Mouse (Mus musculus) right cerebral cortex, adult 18-20 months (tissue): ENCODE results near the gene Tmem185b.

Experiments used
- DNase-seq: peaks from one replicate; pipeline ENCODE4 v3.0.0; 2022; ENCODE audit warnings: mixed read lengths

Gene Tmem185b

DNA sequence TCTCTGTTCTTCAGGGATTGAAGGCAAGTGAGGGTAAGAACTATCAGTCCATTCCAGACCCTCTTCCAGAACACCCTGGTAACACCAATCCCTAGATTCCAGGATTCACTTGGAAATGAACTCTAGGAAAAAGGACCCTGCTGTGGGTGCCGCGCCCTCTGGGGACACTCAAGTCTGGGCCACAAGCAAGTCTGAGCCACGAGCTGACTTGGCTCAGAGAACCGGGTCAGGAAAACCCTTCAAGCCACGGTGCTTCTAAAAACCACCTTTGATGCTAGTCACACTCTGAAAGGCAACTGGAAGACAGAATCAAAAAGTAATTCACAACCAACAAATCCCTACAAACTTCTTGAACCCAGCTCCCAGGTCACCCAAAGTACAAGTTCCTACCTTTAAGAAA is 22.2 kb upstream of the Tmem185b start:
- DNase-seq: no peak

DNA sequence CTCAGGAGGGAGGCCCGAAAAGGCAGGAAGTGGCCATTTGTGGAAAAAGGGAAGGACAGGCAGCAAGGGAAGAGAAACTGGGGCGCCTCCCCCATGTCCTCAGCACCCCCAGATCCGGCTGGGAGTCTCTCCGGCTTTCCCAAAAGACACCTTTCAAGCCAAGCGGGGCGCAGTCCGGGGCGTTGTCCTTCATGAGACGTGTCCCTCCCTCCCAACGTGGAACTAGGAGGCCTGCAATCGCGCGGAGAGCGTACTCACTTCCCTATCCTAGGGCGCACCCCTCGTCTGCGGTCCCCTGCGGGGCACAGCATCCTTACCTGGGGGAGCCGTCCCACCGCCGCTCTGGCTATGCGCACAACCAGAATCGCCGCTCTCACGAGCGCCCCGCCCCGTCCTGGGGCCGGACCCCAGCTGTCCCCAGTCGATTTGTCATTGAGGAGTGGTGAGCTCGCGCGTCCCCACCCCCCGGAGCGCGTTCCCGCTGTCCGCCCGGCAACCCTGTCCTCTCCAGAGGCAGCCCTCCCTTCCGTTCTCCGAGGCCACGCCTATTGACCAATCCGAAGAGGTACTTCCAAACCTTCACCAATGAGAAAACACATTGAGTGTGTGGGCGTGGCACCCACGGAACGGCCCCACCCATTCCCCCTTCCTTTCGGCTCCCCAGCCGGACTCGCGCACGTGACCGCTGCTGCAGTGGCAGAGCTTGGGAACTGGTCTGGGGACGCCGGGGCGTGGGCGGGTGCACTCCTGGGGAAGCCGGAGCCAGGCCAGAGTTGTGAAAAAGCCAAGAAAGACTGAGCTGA is 21.5 kb upstream of the Tmem185b start, which contains the start of gene Ralb:
Gene Ralb, minus strand, starts transcription at position 535 of the 803 bp plus-strand sequence.
- peak; percentile 98 for DNase-seq

DNA sequence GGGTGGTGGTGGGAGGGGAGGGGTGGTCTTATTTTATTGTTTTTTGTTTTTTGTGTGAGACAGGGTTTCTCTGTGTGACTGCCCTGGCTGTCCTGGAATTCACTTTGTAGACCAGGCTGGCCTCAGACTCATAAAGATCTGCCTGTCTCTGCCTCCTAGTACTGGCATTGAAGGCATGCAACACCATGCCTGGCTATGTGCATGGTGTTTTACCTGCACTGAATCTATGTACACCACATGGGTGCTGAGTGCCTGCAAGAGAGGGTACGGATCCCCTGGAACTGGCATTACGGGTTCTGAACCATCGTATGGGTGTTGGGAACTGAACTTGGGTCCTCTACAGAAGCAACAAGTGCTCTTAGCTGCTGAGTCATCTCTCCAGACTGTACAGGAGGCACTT is 20.0 kb upstream of the Tmem185b start:
- no peak for DNase-seq

DNA sequence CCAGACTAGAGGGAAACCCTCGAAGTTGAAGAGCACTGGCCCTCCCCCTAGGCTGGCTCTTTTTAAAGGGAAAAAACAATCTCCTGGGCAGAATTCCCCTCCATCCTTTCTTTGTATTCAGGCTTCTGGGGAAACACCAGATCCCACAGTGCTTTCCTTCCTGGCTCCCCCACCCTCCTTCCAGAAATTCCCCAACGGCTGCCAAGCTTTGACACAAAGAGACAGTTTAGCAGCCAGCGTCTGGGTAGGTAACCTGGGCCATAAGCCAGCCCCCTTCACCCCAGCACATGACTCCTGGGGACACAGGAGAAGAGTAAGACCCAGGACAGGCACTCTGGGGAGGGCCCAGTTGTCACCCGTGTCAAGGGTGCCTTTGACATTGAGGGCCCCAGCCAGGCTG is 17.4 kb upstream of the Tmem185b start:
- no peak for DNase-seq

DNA sequence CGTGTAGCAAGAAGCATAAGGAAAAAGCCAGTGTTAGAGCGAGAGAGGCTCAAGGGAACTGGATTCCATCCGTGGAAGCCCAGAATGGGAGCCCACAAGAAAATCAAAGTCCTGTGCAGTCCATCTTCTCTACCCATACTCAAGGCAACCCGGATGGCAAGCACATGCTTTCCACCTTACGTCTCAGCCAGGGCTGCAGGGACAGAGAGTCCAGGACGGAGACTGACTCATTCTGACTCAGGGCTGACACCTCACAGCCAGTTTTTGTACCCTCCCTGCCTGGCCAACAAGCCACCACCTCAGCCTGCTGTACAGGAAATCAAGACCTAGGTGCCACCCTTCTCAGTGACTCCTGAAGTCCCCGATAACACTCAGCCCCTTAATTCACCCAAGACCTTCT is 16.5 kb upstream of the Tmem185b start:
- DNase-seq: no peak

DNA sequence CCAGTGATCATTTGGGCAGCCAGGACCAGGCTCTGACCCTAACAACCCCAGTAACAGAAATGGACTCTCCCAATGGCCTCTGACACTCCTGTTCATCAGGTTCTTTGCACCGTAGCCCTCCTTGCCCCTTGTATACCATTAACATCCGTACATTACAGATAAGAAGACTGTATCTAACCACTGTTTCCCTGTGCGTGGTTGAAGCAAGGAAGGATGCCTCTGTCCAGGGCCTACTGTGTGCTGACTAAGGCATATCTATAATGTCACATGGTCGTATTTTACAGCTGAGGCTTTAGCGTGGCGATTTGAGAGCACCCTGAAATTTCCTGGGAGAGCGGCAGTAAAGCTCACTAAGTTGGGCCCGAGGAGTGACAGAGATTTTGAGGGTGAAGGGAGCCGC is 15.6 kb upstream of the Tmem185b start:
- DNase-seq: no peak

DNA sequence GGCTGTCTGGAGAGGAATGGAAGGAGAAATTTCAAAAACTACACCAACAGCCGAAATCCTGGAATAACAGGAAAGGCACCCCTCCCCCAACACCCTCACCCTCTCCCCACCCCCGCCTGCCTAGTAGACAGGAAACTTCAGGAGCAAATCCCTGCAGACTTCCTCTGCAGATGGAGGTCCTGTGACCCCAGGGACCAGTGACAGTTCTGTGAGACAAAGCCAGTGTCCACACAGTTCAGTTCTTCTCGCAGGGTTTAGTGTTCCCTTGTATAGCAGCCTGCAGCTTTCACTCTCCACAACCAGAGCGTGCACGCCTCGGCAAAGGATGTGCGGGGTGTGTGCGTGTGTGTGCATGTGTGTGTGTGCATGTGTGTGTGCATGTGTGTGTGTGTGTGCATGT is 15.1 kb upstream of the Tmem185b start:
- DNase-seq: no peak

DNA sequence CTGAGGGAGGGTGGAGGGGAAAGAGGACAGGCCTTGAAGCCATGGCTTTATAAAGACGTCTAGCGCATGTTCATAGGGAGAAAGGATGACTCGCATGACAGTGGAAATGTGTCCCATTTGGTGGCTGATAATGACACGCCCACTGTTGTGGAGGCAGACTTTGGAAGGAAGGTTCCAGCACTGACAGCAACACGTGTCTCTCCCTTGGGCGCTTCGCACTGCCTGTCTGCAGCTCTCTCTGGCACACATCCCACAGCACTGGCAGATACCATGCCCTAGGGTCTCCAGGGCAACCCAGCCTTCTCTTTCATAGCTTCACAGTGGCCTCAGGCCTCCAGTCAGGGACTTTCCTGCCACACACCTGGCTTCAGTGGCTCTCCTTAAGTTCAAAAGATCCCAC is 7.9 kb upstream of the Tmem185b start:
- no peak for DNase-seq

DNA sequence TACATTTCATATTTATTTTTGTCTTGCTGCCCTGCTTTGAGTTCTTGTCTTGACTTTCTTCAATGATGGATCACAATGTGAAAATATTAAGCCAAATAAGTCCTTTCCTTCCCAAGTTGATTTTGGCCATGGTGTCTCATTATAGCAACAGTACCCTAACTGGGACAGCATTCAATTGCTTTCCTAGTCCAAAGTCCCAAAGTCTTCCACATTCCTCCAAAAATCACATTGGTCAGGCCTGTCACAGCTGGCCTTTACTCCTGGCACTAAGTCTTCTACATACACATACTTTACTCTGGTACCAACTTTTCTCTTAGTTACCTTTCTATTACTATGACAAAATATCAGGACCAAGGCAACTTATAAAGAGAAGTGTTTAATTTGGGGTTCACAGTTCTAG is 7.2 kb upstream of the Tmem185b start:
- no peak for DNase-seq

DNA sequence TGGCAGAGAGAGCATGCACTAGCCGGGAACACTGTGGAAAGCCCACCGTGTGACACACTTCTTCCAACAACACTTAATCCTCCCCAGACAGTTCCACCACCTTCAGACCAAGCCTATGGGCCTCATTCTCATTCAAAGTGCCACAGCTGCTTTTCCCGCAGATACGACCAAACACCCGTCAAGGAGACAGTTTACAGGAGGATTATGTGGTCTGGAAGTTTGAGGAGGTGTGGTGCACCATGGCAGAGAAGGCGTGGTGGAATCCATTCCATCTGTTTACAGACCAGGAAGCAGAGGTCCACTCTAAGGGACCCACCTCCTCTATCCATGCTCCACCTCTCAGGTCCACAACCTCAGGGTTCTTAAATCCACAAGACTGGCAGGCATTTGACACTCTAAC is 6.7 kb upstream of the Tmem185b start:
- DNase-seq: no peak

DNA sequence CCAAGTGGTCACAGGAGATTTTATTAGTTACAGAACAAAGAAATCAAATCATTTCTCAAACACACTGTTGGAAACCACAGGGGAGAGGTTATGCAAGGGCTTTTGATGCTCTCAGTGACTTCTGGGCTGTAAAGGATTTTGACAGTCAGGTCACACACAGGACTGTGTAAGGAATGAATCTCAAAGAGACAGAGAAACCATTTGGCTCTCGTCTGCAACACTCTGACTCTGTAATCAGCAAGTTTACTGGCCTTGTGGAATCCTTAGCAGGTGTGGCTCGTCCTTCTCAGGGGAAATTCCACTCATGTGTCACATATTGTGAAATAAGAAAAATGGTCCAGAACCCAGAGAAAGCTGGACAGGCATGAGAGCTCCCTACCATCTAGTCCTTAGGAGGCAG is 4.9 kb upstream of the Tmem185b start:
- DNase-seq: no peak

DNA sequence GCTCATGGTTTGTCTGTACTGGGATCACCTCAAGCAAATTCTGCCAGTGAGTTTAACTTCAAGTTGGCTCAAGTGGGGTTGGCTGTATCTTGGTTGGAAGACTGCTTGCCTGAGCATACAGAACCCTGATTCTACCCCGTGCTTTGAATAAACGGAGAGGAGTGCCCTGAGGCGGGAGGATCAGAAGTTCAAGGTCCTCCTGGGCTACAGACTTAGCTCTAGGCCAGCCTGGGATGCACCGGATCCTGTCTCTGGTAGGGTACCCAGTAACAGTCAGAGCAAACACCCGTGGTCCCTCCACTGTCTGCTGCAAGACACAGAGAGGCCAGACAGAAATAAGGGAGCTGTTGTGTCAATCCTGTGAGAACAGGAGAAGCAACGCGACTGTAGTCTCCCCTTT is 4.3 kb upstream of the Tmem185b start:
- DNase-seq: no peak

DNA sequence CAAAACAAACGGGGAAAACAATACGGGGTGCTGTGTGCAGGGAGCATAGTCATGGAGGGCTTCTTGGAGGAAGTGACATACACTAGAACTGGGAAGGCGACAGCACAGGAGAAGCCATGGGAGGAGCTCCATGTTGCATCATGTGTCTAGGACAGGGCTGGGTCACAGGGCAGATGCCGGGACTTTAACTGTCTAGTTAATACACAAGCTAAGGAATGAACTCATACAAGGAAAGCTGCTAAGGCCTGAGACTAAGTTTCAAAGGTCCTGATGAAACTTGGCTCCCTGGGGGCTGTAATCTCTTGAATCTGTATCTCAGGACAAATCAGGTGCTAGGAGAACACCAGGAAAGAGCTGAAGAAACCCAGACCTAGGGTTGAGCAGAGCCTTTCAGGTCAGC is 3.2 kb upstream of the Tmem185b start:
- no peak for DNase-seq

DNA sequence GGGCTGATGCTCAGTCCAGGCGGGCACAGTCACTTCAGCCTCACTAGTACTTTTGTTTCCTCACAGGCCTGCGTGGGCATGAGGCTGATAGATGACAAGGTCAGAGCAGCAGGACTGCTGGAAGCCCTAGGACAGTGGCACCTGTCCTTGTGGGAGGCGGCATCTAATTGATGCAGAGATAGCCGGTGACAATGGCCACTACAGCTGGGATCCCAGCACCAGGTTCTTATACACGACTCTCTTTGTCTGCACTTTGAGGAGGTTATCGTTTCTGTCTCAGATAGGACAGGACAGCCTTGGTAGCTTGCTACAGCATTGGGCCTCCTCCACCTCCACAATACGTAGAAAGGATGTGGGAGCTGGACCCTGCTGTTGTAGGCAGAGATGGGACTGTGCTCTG is 2.6 kb upstream of the Tmem185b start:
- no peak for DNase-seq

DNA sequence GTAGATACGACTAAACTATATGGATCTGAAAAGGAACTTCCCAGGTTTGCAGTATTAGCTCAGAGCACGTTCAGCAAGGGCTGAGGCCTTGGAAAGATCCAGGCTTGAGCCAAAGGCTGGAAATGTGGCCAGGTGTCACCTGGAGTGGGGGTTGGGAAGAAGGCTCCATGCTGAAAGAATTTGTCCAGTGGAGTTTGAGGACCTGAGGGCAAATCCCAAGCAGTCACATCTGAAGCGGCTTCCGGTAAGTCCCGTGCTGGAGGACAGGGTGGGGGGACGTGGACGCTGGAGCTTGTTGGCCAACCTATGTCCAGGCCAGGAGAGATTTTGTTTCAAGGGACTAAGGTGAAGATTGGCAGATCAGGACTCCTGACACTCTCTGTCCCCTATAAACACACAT is 2.1 kb upstream of the Tmem185b start:
- no peak for DNase-seq

DNA sequence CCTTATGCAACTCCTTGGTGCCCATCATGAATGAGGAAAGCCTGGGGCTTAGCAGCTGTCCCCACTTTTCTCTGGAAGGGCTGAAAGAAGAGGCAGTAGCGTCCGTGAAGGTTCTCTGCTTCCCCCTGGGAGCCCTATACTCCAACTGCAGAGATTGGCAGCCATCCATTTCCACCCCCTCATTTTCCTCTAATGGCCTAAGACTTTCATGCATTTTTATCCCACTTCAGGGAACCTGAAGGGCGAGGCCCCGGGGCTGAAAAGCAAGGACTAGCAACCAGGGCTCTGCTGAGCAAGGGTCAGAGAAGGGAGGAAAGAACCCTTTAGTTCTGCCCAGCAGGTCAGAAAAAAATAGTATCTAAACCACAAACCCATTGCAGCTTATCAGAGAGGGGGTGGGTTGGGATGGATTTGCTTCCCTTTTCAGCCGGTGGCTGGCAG is 936 bp upstream of the Tmem185b start:
- DNase-seq: no peak

DNA sequence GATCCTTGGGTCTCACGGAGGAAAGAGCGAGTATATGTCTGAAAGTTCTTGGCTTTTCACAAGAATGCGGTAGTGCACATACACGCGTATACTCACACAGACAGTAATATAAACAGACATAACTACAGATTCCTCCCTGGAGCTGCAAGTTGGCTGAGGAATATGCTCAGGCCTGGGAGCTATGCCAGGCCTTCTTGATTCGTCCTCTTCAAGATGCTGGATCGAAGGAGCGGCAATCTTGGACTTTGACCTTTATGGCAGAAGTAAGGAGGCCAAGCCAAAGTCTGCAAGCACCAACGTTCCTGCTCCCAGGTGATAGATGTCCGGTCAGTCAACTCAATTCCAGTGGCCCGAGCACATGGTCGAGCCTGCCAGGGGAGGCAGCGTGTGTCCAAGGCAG is 5.0 kb downstream of the Tmem185b start:
- DNase-seq: no peak

DNA sequence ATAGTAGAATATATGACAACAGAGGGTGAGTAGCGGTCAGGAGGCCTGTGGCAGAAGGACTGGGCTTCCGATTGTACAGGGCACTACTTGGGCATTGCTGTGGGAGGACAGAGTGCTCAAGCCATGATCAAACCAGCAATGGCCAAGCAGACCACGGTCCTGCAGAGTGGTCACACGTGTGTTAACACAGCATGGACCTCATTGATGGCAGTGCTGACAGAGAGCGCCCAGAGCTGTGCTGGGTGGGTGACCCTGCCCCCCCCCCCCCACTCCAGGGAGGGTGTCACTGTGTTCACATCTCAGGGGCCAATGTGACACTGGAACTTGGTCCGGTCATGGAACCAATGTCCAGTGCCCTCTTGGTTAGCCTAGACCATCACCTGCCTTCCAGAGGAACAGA is 6.2 kb downstream of the Tmem185b start:
- no peak for DNase-seq

DNA sequence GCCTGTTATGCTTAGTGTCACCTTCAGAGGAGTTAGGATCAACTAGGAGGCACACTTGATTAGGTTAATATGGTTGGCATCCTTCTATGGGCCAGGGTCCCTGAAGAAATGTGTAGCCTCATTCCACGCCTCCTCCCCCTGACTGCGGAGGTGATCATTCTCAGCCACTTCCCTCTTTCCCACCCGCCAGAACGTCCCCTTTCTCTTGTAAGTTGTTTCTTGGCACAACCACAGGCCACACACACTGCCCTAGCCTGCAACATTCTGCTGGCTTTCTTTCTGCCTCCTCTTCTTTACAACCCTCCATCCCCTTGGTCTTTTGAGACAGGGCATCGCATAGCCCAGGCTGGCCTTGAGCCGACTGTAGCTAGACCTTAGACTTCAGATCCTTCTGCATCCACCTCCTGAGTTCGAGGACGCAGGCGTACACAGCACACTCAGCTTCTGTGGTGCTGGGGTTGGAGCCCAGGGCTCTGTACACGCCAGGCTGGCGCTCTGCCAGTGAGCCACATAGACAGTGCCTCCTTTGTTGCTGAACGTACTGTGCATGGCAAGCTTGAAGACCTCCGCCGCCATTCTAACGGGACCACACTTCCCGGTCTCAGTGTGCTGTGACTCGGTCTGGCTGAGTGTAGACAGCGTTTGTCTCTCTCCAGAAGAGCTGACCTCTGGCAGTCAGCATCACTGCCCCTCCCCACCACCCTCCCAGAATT is 7.3 kb downstream of the Tmem185b start:
- DNase-seq: no peak

DNA sequence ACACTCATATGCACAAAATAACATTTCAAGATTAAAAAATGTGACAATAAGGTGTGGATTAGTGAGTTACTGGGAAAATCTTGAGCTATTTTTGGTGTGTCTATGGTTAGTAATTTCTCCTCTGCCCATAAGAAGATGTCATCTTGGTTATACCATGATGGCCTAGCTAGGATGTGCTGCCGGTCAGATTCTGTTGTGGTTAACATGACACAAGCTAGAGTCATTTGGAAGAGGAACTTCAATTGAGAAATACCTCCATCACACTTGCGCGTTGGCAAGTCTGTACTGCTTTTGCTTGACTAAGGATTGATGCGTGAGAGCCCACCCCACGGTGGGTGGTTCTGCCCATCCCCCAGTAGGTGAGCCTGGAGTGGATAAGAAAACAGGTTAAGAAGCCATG is 8.4 kb downstream of the Tmem185b start:
- no peak for DNase-seq

DNA sequence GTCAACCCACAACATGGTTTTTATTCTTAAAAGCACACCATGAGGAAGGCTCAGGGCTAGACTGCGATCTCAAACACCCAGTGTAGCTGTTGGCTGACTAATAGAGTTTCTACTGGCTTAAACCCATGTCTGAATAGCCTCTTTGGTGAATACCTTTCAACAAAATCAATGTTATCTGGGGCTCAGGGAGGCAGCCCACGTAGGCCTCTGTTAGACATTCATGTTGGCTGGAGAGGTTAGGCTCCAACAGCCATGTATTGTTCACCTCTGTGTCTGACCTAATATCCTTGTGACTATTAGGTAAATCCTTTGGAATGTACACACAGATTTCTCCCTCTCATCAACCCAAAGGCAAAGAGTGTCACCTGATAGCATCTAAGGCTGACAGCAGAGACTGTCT is 10.2 kb downstream of the Tmem185b start:
- DNase-seq: no peak

DNA sequence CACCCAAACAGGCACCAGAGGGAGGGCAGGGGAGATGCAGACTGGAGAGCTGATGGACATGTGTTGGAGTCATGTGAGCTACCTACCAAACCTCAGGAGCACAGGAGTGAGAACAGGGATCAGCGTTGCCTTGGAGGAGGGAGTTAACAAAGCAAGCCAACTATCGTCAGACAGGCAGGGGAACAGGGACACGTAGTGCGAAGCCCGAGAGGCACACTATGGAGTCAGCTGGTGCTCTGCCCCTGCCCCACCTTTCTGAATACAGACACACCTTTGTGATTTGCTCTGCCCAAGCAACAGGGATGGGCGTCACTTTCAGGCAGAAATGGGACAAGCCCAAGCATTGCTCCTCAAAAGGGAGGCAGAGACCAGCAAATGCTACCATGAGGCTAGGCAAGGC is 11.7 kb downstream of the Tmem185b start:
- no peak for DNase-seq

DNA sequence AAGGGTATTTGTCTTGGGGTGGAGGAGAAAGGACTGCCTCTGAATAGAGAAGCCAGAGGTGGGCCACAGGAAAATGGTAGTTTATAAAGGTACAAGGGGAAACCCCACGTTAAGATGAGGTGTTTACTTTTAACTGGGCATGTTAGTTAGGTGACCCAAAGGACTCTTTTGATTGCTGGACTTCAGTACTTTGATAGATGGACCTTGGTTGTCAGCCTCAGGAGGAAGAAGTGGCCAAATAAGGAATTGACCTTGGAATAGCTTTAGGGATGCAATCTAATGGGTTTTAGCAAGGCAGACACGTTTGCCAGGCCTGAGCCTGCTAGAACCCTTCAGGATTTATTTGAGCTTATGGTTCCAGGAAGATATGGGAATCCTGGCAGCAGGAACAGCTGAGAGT is 13.3 kb downstream of the Tmem185b start:
- no peak for DNase-seq

DNA sequence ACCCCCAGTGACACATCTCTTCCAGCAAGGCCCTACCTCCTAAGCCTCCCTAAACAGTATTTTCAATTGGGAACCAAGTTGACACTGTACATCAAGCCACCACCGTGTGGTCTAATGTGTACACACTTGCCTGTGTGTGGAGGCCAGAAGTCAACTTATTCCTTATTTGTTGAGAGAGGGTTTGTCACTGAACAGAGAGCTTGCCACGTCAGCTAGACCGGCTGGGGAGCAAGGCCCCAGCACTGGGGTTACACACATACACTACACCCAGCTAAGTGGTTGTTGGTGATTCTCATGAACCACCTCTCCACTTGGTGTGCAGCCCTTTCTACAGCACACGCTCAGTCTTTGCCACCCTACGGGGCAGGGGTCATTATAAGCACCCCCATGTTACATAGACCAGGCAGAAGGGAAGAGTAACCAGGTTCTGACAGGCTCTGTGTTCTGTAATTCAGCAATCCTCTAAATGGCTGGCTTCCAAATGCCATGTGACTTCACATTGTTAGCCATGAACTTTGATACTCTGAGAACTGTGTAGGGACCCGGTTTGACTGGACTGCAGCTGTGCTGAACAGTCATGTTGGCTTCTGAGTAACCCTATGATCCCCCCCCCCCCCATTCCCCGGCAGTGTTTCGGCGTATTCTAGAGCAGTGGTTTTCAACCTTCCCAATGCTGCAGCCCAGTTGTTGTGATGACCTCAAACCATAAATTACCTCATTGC is 15.0 kb downstream of the Tmem185b start:
- no peak for DNase-seq
